Mouse (Mus musculus) ovary, adult 18-20 months (tissue): ENCODE data around the gene D7Ertd443e.

Experiments
- DNase-seq: peaks from one replicate; pipeline ENCODE4 v3.0.0; 2022; ENCODE audit warnings: low spot score, mixed read lengths

D7Ertd443e gene

DNA sequence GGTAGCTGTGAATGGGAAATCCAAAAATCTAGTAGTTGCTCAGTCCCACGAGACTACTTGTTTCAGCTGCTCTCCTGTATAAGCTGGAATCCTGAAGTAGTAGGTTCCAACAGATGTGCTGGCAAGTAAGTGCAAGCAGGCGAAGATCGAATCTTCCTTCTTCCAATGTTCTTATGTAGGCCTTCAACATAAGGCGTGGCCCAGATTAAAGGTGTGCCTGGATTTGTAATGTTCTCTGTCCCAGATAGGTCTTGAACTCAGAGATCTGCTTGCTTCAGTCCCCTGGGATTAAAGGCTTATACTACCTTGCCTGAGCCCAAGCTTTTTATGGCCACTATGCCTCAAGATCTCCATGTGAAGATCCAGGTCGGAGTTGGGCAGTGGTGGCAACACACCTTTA lies at the start of gene D7Ertd443e:
Gene D7Ertd443e (minus strand): TSS at position 101 of the 400 bp plus-strand sequence.
- no peak for DNase-seq

DNA sequence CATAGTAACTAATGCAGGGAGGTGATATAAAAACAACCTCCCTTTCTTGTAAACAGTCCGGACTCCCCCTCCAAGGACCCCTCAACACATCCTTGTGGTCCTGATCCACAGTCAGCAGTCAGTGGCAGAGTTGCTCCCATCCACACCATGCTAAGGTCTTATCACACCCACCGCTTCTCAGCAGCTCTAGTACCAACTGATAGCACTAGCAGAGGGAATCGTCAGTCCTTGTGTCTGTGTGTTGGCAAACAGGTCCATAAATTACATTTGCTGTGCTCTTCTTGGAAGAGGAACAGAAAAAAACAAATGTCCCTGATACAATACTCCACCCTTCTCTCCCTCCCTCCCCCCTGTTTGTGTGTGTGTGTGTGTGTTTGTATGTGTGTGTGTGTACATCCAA lies 46.2 kb upstream of the D7Ertd443e start:
- no peak for DNase-seq

DNA sequence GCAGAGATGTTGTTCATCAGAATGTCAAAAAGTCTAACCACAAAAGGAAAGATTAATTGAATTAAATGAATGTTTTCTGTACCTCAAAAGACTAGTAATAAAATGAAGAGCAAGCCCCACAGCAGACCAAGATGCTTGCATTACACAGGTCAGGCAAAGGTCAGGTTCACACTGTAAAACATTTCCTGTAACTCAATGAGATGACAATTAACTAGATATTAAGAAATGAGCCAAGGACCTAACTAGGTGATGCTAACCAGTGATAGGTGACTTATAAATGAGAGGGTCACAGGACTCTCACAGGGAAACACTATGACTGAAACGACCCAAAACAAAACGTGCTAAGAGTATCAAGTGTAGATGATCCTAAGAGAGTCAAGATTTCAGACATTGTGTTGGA lies 43.2 kb upstream of the D7Ertd443e start:
- no peak for DNase-seq

DNA sequence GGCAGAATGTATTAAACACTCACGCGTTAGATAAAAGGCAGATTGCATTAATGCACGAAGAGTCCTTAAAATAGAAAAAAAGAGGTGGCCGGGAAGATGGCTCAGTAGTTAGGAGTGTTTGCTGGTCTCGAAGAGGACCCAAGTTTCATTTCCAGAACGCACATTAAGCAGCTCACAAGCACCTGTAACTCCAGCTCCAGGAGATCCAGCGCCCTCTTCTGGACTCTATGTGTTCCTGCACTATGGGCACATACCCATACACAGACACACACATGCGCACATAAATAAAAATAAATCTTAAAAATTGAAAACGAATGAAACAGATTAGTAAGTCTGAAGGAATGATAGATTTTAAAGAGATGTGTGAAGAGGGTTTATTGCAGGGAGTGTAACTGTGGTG lies 29.6 kb upstream of the D7Ertd443e start:
- no peak for DNase-seq

DNA sequence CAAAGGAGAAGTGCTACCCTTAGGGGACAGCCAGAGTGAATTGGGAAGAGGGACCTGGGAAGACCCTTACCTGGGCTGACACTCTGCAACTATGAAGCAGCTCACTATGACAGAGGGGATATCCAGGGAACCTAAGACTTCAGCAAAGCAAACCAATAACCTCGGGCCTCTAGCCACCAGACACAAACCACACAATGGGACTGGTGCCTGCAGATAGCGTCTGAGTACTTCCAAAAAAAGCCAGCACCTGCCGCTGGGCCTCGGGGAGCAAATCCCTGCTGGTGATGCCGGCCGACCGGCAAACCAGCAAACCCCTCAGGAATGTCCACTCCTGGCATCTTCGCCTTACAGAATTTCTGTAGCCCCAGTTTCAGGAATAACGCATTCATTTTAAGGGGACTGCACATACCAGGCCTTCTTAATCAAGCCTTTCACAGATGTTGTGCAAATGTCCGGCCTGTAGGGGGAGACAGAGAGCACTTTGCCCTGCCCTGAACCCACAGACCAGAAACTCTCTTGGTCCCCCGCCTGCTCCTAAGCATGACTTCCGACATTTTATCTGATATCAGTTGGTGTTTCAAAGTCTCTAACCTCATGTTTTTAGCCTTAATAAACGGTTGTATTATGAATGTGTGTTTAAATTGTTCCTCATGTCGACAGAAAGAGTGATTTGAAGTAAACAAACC lies 28.7 kb upstream of the D7Ertd443e start:
- no peak for DNase-seq

DNA sequence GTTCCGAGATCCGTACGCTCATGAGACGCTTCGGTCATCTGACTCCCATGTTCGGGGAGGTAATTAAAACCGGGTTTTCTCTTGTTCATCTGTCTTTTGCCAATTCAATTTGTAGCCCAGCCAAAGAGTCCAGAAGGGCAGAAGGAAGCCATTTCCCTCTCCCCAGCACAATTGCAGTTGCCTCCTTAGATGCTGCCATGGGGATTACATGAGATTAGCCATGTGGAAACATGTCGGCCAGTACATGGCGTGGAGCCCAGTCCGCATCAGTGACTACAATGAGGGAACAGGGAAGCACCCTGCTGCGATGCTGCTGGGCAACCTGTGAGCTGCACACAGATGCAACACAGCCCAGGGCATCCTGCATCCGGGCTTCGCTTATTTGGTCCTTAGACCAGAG lies 23.2 kb upstream of the D7Ertd443e start:
- DNase-seq: peak; percentile 3

DNA sequence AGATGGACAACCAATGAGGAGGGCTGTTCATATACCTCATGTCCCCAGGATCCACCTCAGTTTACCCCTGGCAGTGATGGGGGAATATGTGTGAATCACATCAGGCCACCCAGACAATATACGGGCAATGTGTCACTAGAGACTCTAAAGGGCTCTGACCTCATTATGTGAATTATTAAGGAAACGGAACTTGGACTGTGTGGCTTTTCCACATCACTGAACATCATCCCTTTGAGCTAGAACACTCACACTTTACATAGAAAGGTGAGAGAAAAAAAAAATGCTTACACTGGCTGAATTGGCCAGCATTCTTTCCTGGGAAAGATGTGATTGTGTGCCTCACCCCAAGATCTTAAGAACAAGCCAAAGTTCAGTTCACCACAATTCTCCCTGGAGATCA lies 15.3 kb upstream of the D7Ertd443e start:
- DNase-seq: no peak

DNA sequence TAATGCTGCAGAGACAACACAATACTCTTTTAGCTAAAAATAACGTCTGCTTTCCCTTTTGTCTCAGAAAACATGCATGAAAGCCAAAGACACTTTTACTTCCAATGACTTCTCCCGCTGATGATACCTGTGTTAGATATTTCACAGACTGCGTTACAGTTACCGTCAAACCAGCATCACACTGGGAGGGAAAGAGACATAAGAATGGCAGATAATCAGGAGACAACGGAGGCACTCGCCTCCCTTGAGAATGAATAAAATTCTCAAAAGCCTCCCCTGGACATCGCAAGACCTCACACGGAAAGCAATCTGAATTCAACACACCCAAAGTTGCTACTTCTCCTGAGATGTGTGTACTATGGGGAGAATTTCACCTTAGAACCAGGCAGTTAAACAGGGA lies 11.3 kb upstream of the D7Ertd443e start:
- DNase-seq: no peak

DNA sequence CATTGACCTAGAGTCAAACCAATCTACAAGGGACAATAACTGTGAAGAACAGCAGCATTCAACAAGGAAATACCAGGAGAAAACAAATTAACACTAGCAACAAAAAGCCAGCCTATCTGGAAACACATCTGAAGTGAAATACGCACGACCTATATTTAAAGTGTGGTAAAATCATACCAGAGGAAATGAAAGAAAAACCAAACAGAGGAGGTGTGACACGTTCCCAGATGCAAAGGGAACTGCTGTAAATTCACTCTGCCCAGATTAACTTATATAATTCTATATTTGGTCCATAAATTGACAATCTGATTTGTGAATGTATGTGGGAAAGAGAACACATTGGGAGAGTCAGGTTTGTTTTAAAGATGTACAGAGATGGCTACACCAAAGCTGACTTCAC lies 2.7 kb downstream of the D7Ertd443e start:
- no peak for DNase-seq

DNA sequence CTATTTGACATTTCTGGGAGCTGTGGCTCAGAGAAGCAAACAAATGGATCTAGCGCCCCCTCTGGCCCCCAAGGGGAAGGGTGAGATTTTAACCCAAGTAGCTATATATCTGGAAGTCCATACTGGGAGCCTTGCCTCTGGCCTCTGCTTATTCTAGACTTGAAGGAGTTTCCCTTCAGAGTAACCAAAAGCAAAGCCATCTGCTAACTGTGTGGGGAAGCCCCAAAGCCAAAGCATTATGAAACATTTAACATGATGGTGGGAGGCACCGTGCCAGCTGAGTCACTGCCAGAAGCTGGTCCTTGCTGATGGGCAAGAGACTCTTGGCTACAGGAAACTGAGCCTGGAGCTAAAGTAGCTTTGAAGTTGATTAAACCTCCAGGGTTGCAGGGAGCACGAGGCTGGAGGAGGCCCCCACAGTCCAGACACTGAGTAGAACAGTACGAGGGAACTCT lies 4.0 kb downstream of the D7Ertd443e start:
- DNase-seq: peak; percentile 79

DNA sequence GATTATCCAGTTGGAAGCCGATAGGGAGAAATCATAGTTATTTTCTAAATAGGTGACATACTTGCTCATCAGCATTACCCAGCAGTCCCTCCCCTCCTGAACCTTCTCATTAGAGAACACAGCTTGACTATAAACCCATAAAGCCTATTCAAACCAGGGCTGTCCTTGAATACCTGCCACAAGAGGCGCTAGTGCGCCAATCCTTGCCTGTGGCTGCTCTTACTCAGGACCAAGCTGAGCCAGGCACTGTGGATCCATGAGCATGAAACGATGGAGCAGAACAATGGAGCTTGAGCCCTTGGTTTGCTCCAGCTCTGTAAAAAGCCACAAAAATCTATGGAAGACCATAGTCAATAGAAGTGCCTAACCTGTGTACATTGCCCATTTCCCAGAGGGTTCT lies 7.2 kb downstream of the D7Ertd443e start:
- DNase-seq: no peak

DNA sequence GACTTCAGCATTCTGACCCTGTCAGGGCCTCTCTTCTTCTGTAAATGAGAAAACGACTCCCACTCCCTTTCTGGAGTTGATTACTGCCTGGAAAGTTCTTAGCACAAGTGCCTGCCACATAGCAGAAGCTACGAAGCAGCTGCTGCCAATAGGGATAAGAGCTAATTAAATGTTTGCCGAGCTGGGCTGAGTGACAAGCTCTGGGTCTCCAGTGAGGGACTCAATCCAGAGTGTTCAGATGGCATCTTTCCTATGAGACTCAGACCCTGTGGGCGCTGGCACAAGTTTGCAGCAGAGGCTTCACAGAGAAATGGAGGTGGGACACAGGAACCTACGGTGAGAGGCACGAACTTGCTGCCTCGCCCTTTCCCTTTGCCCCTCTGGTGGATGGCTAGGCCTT lies 8.7 kb downstream of the D7Ertd443e start:
- DNase-seq: no peak

DNA sequence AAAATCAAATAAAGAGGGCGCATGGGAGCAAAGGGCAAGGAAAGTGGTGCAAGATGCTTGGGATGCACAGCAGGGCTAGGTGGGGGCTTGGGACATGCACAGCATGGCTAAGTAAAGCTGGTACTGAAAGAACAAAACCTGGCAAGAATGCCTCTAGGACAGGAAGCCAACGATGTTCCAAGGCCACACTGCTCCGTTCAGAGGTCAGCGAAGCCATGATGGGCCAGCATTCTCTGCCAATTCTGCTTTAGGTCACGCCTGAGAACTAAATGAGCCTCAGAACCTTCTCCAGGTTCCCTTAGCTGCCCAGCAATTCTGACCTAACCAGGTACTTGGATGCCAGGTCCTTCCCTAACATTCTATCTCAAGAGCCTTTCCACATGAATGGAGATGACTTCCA lies 13.2 kb downstream of the D7Ertd443e start:
- DNase-seq: no peak

DNA sequence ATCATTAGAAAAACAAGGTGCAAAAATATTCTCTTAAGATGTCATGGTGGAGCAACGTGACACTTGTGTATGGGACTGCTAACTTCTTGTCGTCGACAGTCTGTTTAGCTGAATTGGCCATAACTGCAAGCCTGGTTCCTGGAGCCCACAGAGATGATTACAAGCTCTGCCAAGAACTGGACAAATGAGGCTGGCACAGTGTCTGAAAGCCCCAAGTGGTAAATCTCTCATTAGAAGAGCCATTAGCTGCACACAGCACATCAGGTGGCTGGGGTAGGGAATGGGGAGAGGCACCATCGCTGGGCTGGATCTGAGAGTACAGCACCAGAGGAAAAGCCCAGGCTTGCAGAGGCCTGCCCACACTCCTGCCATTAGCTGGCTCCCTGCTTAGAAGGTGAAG lies 16.2 kb downstream of the D7Ertd443e start:
- no peak for DNase-seq

DNA sequence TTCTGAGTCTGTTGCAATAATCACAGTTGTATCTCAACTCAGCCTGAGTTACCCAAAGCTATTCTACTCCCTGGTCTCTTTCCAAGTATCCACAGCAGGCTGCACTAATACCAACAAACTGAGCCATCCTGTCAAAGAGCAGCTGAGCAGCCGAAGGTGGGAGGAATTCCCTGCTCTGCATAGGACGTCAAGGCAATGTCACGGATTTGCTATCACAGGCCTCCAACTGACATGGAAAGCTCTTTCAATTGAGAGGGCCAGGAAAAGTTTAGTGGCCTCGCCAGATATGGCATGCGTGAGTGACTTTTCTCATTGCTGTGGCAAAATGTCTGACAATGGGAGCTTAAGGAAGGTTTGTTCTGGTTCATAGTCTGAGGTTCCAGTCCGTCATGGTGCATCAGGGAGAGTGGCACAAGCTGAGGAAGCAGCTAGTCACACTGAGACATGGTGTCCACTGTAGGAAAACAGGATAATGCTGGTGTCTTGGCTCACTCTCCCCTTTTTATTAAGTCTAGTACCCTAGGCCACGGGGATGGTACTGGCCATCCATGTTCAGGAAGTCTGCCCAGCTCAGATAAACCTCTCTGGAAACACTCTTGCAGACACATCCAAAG lies 23.1 kb downstream of the D7Ertd443e start:
- no peak for DNase-seq

DNA sequence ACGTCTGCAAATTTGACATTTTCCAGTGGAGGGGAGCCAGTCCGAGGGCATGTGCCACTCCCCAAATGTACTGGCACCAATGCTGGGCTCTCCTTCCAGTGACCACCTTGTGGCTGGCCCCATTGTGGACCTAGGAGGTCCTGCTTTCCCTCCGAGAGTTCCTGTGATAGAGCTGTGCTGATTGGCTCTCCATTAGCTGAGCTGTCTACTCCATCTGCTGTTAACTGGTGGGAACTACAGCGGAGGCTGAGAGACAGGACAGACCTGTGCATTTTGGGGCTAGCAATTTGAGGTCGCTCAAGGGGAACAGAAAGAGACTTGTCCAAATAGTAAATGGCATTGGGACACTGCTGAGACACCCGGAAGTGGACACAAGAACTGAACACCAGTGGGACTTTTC lies 36.6 kb downstream of the D7Ertd443e start:
- peak; percentile 11 for DNase-seq

DNA sequence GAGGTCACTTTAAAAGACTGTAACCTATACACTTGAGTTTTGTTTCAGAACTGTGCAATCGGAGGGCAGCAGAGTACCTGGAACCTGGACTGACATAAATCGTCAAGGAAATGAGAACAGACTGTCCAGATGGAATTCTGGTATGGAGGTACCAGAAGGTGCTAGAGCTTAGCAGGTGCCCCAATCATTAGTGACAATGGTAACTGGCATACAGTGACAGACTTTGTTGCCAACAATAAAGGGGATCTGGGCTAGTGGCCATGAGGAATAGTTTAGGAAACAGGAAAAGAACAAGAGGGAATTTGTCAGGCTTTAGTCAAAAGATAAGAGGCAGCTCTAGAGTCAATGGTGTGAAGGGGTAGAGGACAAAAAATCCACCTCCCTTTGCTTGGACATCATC lies 43.3 kb downstream of the D7Ertd443e start:
- DNase-seq: no peak

DNA sequence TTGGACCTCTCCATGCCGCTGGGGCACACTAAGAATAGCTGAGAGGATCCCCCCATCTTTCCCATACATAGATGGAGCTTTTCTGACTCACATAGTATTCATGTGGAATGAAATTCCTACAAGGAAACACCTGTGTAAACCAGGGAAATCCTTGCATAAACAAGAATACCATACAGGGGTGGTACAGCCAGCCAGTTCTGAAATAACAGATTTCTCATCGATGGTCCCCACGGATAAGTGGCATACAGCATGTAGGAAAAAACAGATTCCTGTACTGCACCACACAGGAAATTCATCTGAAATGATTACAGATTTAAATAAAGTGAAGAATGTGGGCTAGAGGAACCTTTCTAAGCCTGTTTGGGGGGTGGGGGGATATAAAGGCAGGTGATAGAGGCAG lies 49.5 kb downstream of the D7Ertd443e start:
- no peak for DNase-seq

DNA sequence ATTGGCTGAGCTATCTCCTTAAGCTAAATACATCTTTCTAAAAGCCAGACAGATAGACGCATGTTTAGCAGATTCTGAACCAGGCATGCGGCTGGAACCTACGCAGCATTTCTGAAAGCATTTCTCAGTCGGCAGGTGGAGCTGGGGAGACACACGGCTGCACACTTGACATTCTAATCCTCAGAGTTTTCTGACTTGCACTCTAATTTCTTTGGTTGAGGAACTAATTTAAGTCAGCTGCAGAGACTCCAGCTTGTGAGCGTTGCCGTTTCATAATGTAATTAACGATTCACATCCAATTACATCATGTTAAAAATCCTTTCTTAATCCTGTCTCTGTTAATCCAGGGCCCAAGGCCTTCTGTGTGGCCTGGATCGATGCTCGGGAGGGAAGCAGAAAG lies 64.5 kb downstream of the D7Ertd443e start:
- DNase-seq: no peak

DNA sequence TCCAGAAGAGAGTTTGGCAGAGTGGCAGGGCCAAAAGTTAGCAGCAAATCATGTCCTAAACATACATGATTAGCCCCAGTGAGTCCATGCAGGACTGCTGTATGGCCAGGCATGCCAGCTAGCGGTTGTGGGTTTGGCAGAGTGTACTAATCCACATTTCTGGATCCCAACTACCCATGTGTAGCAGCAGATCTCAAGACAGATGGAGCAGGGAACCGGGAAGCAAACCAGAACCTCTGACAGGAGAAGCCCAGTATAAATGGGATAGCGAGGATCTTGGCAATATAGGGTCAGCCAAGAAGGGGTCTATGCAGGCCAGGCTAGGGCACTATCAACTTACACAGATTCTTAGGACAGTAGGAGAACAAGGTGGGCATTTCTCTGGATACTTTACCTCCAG lies 83.4 kb downstream of the D7Ertd443e start:
- DNase-seq: no peak

DNA sequence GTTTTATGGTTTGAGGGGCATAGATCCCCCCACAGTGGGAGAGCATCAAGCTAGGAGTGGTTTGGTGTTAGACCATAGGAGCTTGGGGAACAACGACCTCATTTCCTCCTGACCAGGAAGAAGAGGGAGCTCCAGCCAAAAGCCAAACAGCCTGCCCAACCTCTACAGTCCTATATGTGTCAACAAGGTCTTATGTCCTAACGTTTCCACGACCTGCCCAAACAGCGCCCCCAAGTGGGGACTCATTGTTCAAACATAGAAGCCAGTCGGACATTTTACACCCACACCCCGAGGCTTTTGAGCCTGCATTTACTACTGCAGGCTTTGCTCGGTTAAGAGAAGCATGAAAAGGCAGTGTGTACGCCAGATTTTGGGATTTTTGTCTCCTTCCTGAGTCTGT lies 84.2 kb downstream of the D7Ertd443e start:
- DNase-seq: no peak

DNA sequence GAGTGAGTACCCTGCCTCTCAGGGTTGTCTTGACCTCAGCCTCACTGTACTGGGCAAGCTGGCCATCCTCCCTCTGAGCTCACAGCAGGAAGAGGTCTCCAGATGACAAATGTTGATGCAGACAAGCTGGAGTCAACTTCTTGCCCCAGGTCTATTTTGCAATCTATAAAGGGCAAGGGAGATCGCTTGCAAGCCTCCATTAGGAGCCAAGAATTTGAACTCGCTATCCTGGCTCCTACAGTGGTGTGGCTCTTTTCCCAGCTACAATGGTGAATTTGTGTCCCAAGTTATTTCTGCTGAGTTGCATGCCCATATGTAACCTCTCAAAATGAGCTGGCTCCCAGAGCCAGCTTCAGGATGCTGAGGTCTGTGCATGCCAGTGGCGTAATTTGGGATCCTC lies 92.7 kb downstream of the D7Ertd443e start:
- peak; percentile 4 for DNase-seq

DNA sequence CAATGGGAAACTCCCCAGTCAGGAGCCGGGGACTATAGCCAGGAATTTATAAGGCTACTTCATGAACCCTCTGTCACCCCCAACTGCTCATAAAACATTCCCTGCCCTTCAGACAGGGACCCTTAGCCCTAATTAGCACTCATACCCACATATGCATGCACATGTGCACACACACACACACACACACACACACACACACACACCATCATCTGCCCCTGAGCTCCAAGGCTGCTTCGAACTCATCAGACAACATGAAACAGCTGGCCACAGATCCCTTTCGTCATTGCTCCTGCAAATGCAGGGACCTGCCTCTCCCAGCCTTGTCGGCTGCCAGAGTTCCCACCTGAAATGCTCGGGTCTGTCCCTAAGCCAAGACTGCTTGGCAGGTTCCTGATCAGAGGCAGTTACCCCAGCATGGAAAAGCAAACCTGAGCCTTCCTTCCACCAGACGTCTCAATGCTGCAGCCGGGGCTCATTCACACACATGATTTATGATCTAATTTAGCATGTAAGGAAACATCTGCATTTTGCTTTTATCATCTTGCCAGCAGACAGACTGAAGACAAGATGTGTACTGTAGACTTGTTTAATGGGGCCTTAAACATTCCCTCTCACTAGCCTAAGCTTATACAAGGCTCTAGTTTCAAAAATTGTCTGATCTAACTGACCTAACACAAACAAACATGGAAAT lies 95.7 kb downstream of the D7Ertd443e start:
- no peak for DNase-seq
